Mouse (Mus musculus) stomach, postnatal 0 days (tissue): ENCODE measurements around the gene Tnfrsf19.

Source experiments
- CTCF ChIP-seq: IDR thresholded peaks from 2 replicates; pipeline ENCODE4 v1.5.1; 2016; ENCODE audit warnings: antibody characterized with exemption, low read depth, mild to moderate bottlenecking, moderate library complexity
- EP300 ChIP-seq: optimal IDR thresholded peaks from 2 replicates; pipeline ENCODE3; 2016; ENCODE audit warnings: antibody characterized with exemption

DNA sequence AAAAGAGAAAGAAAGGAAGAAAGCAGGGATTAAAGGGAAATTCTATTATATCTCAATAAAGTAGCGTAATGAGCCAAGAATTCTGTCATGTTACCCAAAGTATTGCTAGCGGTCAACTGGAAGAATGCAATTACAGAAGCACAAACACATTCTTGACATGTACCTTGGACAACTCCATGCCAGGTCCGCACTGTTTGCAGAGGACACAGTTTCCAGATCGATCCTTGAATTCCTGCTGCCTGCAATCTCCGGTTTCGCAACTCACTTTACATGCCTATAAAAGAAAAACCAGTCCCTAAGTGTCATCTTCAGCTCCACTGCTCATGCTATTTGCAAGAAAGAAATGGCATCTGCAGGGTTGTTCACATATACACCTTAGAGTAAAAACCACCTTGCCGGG is 22.3 kb downstream of the Tnfrsf19 start:
- TF ChIP-seq CTCF (no peak), EP300 (no peak)
